Mouse (Mus musculus) bone marrow macrophage, adult 2 months (primary cell): Measurements from ENCODE around the gene Acap3. TPM values are rescaled to one million over a fixed set of nuclear protein-coding genes. Genes with fewer than 3 reads are reported as not detected.

Source experiments
- H3K27ac ChIP-seq: 2 replicates; pipeline ENCODE4 v1.5.1; 2012; ENCODE audit warnings: low read depth, low read length; ENCODE audit not compliant: insufficient read depth
- H3K4me1 ChIP-seq: 2 replicates; pipeline ENCODE4 v1.6.1; 2012; ENCODE audit warnings: low read length; ENCODE audit not compliant: control insufficient read depth, insufficient read depth
- H3K4me3 ChIP-seq: 2 replicates; pipeline ENCODE4 v1.5.1; 2012; ENCODE audit warnings: mild to moderate bottlenecking, low read length, moderate library complexity; ENCODE audit not compliant: insufficient read depth
- CTCF ChIP-seq: IDR thresholded peaks from 2 replicates; pipeline ENCODE4 v1.5.1; 2012; ENCODE audit warnings: low read depth, mild to moderate bottlenecking, low read length, moderate library complexity
- POLR2A ChIP-seq: IDR thresholded peaks from 2 replicates; pipeline ENCODE4 v1.6.1; 2012; ENCODE audit warnings: mild to moderate bottlenecking, low read depth, low read length, borderline replicate concordance
- polyA plus RNA-seq: library from polyadenylated mRNA; stranded (reverse); fragments of >200 nt; gene quantifications from 2 replicates; pipeline ENCODE4 v1.2.4, GENCODE M21; 2012; ENCODE audit not compliant: missing spikeins, insufficient read depth, insufficient read length

Gene Acap3
- polyA plus RNA-seq: 15.8 and 18.1 TPM in 2 replicates

DNA sequence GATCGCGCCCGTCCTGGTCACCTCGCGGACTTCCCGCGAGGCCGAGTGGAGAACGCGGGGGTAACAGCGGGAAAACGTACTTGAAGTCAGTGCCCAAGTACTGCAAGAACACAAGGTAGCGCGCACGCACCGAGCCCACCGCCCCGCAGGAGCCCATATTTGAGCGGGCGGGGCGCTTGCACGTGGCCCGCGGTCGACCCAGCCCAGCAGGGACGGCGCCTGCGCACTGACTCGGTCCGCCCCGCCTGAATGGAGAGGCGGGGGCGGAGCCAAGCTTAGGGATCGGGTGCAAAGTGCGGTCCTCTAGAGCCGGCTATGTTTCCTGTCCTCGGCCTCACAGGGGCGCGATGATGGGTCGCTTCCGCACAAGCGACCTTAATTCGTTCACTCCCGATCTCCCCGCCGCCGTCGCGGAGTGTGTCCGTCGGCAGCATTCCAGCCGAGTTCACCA, at the start of gene Acap3, which contains the start of gene Pusl1:
TSS of gene Acap3 (plus strand) at position 272 of the 451 bp plus-strand sequence.
TSS of gene Pusl1 (minus strand) at position 231 of the 451 bp plus-strand sequence.
- Histone ChIP-seq H3K4me1 (peaks cover 30% of the 10 kb centered on the region), H3K4me3 (peak within 1 kb of the TSS; percentile 88), H3K27ac (peak within 1 kb of the TSS; percentile 89)
- TF ChIP-seq CTCF (no peak), POLR2A (no peak; the same call in 1 of the 2 replicates)

DNA sequence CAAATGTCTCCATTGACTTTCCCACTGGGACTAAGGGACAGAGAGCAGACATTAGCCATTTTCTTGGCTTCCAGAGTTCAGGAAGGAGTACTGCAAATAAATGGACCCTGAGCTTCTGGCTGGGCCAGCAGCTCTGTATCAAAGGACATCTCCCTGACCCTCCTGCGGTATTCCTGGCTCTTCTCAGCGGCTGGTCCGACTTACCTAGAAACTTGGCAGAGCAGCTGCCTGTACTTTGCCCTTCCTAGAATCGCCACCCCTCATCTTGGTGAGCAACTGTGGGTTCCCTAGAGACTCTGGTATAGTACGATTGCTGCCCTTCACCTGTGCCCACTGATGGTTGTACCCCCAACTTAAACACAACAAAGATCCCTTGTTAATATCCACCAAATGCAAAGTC, 48.4 kb upstream of the Acap3 start:
- H3K4me1 ChIP-seq: peaks cover 15% of the 10 kb centered on the region
- no peak overlapping the region for H3K27ac ChIP-seq
- TF ChIP-seq POLR2A: no peak
- TF ChIP-seq CTCF: no peak
- H3K4me3 ChIP-seq: no peak overlapping the region

DNA sequence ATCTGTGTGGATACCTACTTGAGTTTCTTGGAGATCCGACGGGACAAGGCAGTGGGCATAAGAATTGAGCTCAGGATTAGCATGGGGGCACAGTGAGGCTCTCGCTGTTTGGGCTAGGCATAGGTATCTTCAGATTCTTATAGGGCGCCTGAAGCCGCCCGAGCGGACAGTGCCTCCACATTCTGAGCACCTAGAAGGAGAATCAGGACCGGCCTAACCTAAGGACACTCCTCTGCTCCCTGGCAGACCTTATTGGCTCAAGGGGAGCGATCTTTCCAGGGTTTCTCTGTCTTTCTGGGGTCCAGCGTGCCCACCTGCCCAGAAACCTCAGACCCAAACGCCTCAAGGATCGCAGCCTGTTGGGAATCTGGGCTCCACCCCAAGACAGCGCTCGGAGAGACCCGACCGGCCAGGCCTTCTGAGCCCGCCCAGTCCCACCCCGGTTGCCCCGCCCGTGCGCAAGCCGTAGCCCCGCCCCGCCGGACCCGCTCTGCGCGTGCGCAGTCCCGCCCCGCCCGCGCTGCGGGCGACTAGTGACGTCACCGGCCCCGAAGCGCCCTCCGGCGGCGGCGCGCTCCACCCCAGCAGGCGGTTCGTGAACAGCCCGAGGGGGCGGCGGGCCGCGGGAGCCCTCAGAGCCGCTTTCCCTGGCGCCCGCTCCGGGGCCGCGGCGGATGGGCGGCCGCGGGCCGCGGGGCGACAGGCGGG, 44.6 kb upstream of the Acap3 start, which contains the start of gene Dvl1:
TSS of gene Dvl1 (plus strand) at position 532 of the 708 bp plus-strand sequence.
- no peak for TF ChIP-seq POLR2A
- no peak for TF ChIP-seq CTCF

DNA sequence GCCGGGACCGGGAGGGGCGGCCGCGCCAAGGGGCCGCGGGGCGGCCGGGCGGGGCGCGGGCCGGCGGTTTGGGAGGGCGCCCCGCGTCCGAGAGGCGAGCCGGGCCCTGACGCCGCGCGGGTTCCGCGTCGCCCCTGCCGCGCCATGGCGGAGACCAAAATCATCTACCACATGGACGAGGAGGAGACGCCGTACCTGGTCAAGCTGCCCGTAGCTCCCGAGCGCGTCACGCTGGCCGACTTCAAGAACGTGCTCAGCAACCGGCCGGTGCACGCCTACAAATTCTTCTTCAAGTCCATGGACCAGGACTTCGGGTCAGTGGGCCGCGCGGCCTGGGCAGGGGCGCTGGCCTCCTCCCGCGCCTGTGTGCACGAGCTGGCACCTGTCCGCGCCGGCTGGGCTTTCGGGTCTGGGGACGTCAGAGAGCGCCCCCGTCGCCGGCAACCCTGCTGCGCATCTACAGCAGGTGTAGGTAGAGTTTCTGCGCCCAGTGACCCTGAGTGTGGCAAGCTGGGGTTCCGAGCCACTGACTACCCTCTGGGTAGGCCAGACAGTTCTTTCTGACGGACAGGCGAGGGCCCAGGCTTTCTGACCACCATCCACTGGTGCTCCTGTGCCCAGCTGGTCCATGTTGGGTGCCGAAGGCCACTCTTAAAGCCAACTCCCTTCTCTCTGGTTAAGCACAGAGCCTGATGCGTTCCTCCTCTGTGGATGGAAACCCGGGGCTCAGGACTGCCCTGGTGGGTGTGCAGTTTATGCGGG, 43.9 kb upstream of the Acap3 start:
- TF ChIP-seq CTCF: no peak
- no peak for TF ChIP-seq POLR2A
- Histone ChIP-seq H3K4me1 (peaks cover 38% of the 10 kb centered on the region), H3K4me3 (peak overlapping the region; percentile 99), H3K27ac (no peak overlapping the region)

More for the DNA sequence above, 44.6 kb upstream of the Acap3 start, which contains the start of gene Dvl1:
- H3K4me3 ChIP-seq: peak within 1 kb of the TSS; percentile 99
- H3K27ac ChIP-seq: no peak within 1 kb of the TSS
- H3K4me1 ChIP-seq: peaks cover 31% of the 10 kb centered on the region

DNA sequence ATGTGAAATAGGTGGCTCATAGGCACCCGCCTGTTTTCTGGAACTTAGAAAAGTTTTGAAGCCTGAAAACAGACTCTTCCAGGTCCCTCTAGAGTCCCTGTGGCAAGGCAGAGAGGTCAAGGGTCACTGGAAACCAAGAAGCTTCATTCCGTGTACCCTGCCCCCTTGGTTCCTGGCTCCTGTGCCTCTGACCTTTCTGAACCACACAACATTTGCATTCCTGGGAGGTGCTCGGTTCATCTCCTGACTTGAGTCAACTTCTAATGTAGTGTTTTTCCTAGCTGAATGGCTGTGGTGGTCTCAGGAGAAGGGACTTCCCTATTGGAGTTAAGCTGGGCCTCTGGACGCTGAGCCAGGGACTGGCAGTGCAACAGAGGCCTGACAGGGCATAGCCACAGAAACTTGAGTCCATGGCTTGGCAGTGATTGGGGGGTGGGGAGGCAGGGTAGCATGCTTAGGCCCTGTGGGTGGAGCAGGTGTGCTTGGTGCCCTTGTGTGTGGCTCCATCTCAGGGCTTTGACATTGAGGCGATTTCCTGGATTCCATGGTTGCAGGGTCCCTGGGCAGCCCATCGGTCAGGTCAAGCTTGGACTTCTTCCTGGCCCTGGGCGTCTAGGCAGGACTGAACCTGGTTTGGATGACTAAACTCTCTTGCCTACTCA, 43.1 kb upstream of the Acap3 start:
- H3K4me1 ChIP-seq: peaks cover 43% of the 10 kb centered on the region
- H3K27ac ChIP-seq: no peak overlapping the region
- H3K4me3 ChIP-seq: peak overlapping the region; percentile 99
- no peak for TF ChIP-seq CTCF
- TF ChIP-seq POLR2A: no peak

DNA sequence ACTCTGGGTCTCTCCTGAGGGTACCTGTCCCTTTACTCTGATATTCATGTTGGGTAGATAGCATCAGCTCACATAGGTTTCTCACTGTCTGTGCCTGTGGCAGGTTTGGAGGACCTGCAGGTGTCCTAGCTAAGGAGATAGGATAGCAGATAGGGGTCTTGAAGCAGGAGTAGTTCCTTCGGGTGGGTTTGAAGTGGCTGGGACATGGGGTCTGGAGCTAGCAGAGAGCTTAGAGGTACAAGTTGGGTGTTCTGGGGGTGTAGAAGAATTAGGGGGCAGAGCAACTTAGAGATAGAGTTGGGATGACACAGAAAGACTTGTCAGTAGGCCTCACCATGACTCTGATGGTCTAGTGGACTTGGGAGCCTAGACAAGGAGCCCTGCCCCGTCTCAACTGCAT, 42.2 kb upstream of the Acap3 start:
- Histone ChIP-seq H3K4me3 (no peak overlapping the region), H3K4me1 (peaks cover 43% of the 10 kb centered on the region), H3K27ac (no peak overlapping the region)
- TF ChIP-seq POLR2A (no peak), CTCF (no peak)

DNA sequence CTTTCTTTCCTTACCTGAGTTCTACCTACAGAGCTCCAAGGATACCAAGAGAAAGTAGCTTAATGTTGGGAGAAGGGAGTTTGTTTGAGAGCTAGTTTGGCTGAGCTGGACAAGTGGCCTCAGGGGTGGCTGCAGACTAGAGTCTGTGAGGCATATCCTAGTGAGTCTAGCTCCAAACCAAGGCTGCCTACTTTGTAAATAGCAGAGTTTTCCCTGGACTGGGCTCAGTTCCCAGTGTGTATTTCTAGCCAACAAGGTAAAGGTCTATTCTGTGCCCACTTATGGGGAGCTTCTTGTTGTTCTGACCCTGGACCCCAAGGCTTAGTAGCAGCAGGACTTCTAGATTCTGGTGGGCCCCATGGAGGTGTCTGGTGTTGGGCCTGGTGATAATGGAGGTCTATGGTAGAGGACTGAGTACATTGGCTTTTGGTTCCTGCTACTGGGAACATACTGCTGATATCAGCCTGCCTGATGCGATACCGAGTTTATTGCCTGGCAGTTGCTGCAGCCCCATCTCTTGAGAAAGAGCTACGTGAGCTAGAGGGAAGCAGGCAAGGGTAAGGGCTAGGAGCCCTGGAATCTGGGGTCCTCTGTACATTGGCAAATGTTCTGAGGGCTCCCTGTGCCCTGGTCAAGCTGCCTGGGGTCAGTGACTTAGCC, 41.7 kb upstream of the Acap3 start:
- Histone ChIP-seq H3K4me3 (no peak overlapping the region), H3K4me1 (peaks cover 43% of the 10 kb centered on the region)

DNA sequence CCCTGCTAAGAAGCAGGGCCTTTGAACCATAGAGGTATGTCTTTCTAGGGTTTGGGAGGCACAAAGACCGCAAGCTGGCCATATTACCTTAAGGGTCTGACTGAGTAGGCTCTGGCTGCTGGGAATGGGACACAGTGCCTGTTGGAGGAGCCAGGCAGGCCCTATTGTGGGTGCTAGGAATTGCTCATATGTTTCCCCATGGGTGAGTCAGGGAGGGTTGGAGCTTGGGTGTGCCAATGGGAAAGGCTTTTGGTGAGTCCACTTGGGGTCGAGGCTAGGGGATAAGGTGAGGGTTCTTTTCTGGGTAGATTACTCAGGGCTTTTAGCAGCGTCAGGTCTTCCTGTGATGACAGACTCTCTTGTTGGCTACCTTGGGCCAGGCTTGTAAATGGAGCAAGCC, 40.3 kb upstream of the Acap3 start:
- Histone ChIP-seq H3K4me1 (peaks cover 43% of the 10 kb centered on the region), H3K27ac (no peak overlapping the region), H3K4me3 (no peak overlapping the region)
- no peak for TF ChIP-seq CTCF
- TF ChIP-seq POLR2A: no peak

More for the DNA sequence above, 41.7 kb upstream of the Acap3 start:
- no peak overlapping the region for H3K27ac ChIP-seq
- TF ChIP-seq POLR2A (no peak), CTCF (no peak)

DNA sequence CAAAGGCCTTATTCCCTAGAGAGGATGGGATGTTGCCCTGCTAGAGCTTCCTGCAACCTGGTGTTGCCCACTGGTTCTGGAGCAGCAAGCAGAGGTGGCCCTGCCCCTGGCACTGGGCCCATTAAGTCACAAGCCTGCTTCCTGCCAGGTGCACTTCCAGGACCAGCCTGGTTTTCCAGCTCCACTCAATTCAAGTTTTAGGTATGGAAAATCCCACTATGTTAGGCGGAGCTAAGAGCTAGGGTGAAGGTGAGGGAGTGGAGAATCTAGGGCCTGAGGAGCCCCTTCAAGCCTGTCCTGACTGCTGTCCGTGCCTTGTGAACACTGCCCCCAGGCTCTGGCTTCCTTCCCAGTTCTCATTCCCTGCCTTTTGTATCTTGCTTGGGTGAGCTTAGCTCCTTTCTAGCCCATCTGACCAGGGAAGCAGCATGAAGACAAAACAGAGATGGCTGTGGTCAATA, 39.6 kb upstream of the Acap3 start:
- no peak overlapping the region for H3K27ac ChIP-seq
- no peak for TF ChIP-seq POLR2A
- TF ChIP-seq CTCF: no peak
- H3K4me1 ChIP-seq: peaks cover 39% of the 10 kb centered on the region
- H3K4me3 ChIP-seq: no peak overlapping the region
